ENCODE assay signal across 39 mouse cellular contexts in genomic region chr15:78380208-78380607, GRCm38 (mm10). TPM values are rescaled to one million over a fixed set of nuclear protein-coding genes. Genes with fewer than 3 reads are reported as not detected.
"Had no signal": no experiment of that assay in that cellular context is flagged by ENCODE, and none has a peak within 500 bp of the region (broad histone marks: within the 10 kb centered on the region; RNA-seq: fewer than 3 reads in every experiment).

No protein-coding gene starts in this region.

- H3K4me2 ChIP-seq: heart, embryonic 11.5 days; heart, embryonic 13.5 days; heart, embryonic 15.5 days; hindbrain, embryonic 13.5 days; hindbrain, embryonic 15.5 days; kidney, embryonic 15.5 days; limb, embryonic 13.5 days; limb, embryonic 15.5 days; liver, embryonic 12.5 days had no signal

- H3K27ac ChIP-seq: heart, adult 2 months; heart, embryonic 13.5 days; heart, embryonic 15.5 days; hindbrain, embryonic 13.5 days; hindbrain, embryonic 15.5 days; hindbrain, postnatal 0 days; kidney, embryonic 15.5 days; kidney, postnatal 0 days; limb, embryonic 13.5 days; limb, embryonic 15.5 days; liver, embryonic 12.5 days; liver, embryonic 14.5 days had no signal

- H3K4me1 ChIP-seq: kidney, embryonic 15.5 days; limb, embryonic 13.5 days; limb, embryonic 15.5 days had no signal

- H3K36me3 ChIP-seq: heart, embryonic 13.5 days; heart, embryonic 15.5 days; hindbrain, embryonic 13.5 days; hindbrain, embryonic 15.5 days; kidney, embryonic 15.5 days; limb, embryonic 13.5 days; limb, embryonic 15.5 days; liver, embryonic 12.5 days had no signal

- H3K9me3 ChIP-seq: heart, embryonic 13.5 days; heart, embryonic 15.5 days; hindbrain, embryonic 13.5 days; hindbrain, embryonic 15.5 days; kidney, embryonic 15.5 days; limb, embryonic 15.5 days; liver, embryonic 12.5 days had no signal

- H3K9ac ChIP-seq: heart, embryonic 13.5 days; heart, embryonic 15.5 days; hindbrain, embryonic 13.5 days; hindbrain, embryonic 15.5 days; kidney, embryonic 15.5 days; limb, embryonic 13.5 days; limb, embryonic 15.5 days; liver, embryonic 12.5 days; liver, embryonic 14.5 days had no signal

- H3K27me3 ChIP-seq: heart, embryonic 13.5 days; heart, embryonic 15.5 days; hindbrain, embryonic 13.5 days; hindbrain, embryonic 15.5 days; kidney, embryonic 15.5 days; limb, embryonic 13.5 days; limb, embryonic 15.5 days had no signal

- ATAC-seq: hindbrain, postnatal 0 days; intestine, embryonic 16.5 days; liver, embryonic 12.5 days had no signal

- H3K4me3 ChIP-seq: heart, adult 2 months; heart, embryonic 13.5 days; heart, embryonic 15.5 days; hindbrain, embryonic 13.5 days; hindbrain, embryonic 15.5 days; kidney, embryonic 15.5 days; limb, embryonic 13.5 days; limb, embryonic 15.5 days; liver, embryonic 12.5 days had no signal

- DNase-seq: gastrocnemius, postnatal 14 days; gastrocnemius, postnatal 36 days; heart, adult 11 months; heart, adult 2 months; heart, postnatal 14 days; heart, postnatal 36 days; kidney, adult 11 months; kidney, adult 2 months; kidney, adult 9 months; kidney, postnatal 14 days; kidney, postnatal 36 days; left cerebral cortex, postnatal 4 days had no signal

RNA-seq across cellular contexts. Expression of gene Tex33, which starts 15.5 kb away (rescaled TPM):
- total RNA-seq: gastrocnemius, adult 18-20 months; gastrocnemius, adult 8-10 months; gastrocnemius, postnatal 14 days; gastrocnemius, postnatal 36 days; heart, adult 2 months; heart, postnatal 14 days; heart, postnatal 36 days; hematopoietic stem cell, adult 5-6 weeks; hindbrain, postnatal 0 days; layer of hippocampus, adult 18-20 months; layer of hippocampus, postnatal 25 days; left cerebral cortex, adult 18-20 months; left cerebral cortex, adult 8-10 months; left cerebral cortex, postnatal 25 days; left cerebral cortex, postnatal 4 days; liver, adult 2 months had no signal
- polyA plus RNA-seq: heart, embryonic 11.5 days; heart, embryonic 13.5 days; heart, embryonic 15.5 days; heart, postnatal 0 days; hindbrain, embryonic 11.5 days; hindbrain, embryonic 13.5 days; hindbrain, embryonic 15.5 days; hindbrain, postnatal 0 days; intestine, embryonic 14.5 days; intestine, embryonic 16.5 days; kidney, embryonic 15.5 days; kidney, postnatal 0 days; large intestine, adult 2 months; limb, embryonic 11.5 days; limb, embryonic 13.5 days; limb, embryonic 15.5 days; liver, adult 2 months; liver, embryonic 12.5 days had no signal
